Mouse (Mus musculus) MN1 (cell line): ENCODE measurements at regions not wholly inside any gene's neighbourhood (a gene's known extent, or its start where the extent isn't known, plus 50 kb on each side); places are given as distances from the start of the nearest gene placed in this dataset.
"Not testable (repeated sequence)": the region's sequence is repeated elsewhere in the genome, so short reads cannot be mapped to it uniquely, and the experiment has no call there.

ENCODE experiments used
- DNase-seq: peaks from one replicate; pipeline ENCODE4 v3.0.0-alpha.2; 2016; ENCODE audit warnings: low spot score

GRCm38 (mm10) chr17:17197229-17197628 lies 76.0 kb downstream of the Zfp97 start:
- DNase-seq: not testable (repeated sequence)

- DNase-seq: no peak
Measured at GRCm38 (mm10) chr17:17229069-17229468, 107.9 kb downstream of the Zfp97 start.

- DNase-seq: peak; percentile 98
Measured at GRCm38 (mm10) chr17:17234329-17235185, 113.3 kb downstream of the Zfp97 start.

- DNase-seq: peak; percentile 21
Measured at GRCm38 (mm10) chr17:17235186-17235482, 113.9 kb downstream of the Zfp97 start.
